Mouse (Mus musculus): ENCODE measurements around the gene Aqr. TPM values are rescaled to one million over a fixed set of nuclear protein-coding genes. Genes with fewer than 3 reads are reported as not detected.
A peak's percentile ranks its signal among the peaks of the same experiment; 100 is the strongest.

The Aqr gene
- polyA plus RNA-seq, 1 experiment from 2014 or later = 32.0 TPM

DNA sequence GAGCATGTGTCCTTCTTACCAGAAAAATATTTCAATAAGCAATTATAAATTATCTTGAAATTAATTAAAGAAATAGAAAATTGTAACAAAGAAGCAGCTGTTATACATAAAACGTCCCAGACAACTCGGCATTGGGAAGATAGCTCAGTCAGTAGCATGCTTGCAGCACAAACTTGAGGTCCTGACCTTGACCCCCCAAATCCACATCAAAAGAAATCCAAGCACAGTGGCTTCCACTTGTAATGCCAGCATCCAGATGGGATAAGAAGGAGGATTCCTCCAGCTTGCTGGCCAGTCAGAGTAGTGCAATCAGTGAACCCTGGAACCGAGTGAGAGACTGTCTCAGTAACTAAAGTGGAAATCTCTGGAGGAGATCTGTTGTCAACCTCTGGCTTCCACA, 120.6 kb downstream of the Aqr start:
- Histone ChIP-seq H3K27ac (ENCODE audit: low read length) (no peak overlapping the region), H3K4me2 (ENCODE audit: low read length) (no peak overlapping the region), H3K36me3 (ENCODE audit: control insufficient read depth, insufficient read depth, low read length) (no peaks in the 10 kb centered on the region), H3K4me1 (ENCODE audit: control insufficient read depth, insufficient read depth, low read length) (no peaks in the 10 kb centered on the region), H3K9me3 (replicated peaks; ENCODE audit: control insufficient read depth, low read length, poor library complexity, severe bottlenecking) (no peaks in the 10 kb centered on the region), H3K4me3 (ENCODE audit: low read depth, low read length) (no peak overlapping the region), H3K27me3 (ENCODE audit: control insufficient read depth, insufficient read depth, low read depth, low read length) (no peaks in the 10 kb centered on the region), H3K9ac (ENCODE audit: low read depth, low read length) (no peak overlapping the region)
- 81% methylated on average over 3 of the region's 3 CpGs for WGBS
- ATAC-seq = no peak

DNA sequence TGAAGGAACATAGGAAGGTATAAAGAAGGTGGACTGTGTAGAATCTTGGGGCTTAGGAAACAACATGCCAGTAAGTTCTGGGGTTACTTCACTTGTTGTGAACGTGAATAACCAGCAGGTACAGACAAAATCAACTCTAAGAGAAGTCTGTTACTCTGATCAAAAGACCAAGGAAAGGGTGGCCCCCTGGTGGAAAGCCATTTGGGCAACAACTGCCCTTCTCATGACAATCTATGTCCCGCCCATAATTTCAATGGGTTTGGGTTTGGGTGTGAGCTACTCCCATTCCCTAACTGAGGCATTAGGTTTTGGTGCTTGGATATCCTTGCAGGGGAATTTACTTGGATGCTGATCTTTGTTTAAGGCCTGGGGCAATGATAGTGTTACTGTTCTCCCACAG, 122.8 kb downstream of the Aqr start:
- 82% methylated on average over 2 of the region's 2 CpGs for WGBS
- Histone ChIP-seq H3K27me3 (ENCODE audit: control insufficient read depth, insufficient read depth, low read depth, low read length) (no peaks in the 10 kb centered on the region), H3K4me1 (ENCODE audit: control insufficient read depth, insufficient read depth, low read length) (peaks cover 3% of the 10 kb centered on the region; the same call in 1 of the 2 replicates), H3K4me3 (ENCODE audit: low read depth, low read length) (no peak overlapping the region), H3K27ac (ENCODE audit: low read length) (no peak overlapping the region), H3K36me3 (ENCODE audit: control insufficient read depth, insufficient read depth, low read length) (no peaks in the 10 kb centered on the region), H3K4me2 (ENCODE audit: low read length) (no peak overlapping the region), H3K9ac (ENCODE audit: low read depth, low read length) (no peak overlapping the region), H3K9me3 (replicated peaks; ENCODE audit: control insufficient read depth, low read length, poor library complexity, severe bottlenecking) (no peaks in the 10 kb centered on the region)
- no peak for ATAC-seq

DNA sequence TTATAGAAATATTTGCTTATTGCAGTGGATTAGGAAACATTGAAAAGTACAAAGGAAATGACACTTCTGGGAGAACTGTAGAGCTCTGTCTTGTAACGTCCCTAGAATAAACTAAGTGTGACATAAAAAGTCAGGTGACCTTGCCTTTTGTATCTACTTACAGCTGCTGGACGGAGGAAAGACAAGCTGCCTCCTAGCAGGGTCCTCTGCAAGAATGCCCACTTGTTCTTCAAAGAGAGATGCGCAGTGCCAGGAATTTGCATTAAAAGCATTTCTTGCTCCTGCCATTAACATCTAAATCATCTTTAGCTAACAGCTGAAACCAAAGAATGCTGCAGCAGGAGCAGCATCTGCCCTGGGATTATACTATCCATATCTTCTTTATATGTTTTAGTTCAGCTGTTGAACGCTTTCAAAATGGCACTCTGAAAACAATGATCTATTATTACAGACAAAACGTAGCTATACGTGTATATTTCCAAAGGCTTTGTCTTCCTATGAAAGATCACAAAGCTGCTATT, 126.7 kb downstream of the Aqr start:
- Histone ChIP-seq H3K9me3 (replicated peaks; ENCODE audit: control insufficient read depth, low read length, poor library complexity, severe bottlenecking) (no peaks in the 10 kb centered on the region), H3K4me1 (ENCODE audit: control insufficient read depth, insufficient read depth, low read length) (peaks cover 3% of the 10 kb centered on the region; the same call in 1 of the 2 replicates), H3K4me3 (ENCODE audit: low read depth, low read length) (no peak overlapping the region), H3K9ac (ENCODE audit: low read depth, low read length) (no peak overlapping the region), H3K4me2 (ENCODE audit: low read length) (no peak overlapping the region), H3K27ac (ENCODE audit: low read length) (no peak overlapping the region), H3K36me3 (ENCODE audit: control insufficient read depth, insufficient read depth, low read length) (no peaks in the 10 kb centered on the region), H3K27me3 (ENCODE audit: control insufficient read depth, insufficient read depth, low read depth, low read length) (no peaks in the 10 kb centered on the region)
- no peak for ATAC-seq
- WGBS = 22% methylated on average over 6 of the region's 6 CpGs

DNA sequence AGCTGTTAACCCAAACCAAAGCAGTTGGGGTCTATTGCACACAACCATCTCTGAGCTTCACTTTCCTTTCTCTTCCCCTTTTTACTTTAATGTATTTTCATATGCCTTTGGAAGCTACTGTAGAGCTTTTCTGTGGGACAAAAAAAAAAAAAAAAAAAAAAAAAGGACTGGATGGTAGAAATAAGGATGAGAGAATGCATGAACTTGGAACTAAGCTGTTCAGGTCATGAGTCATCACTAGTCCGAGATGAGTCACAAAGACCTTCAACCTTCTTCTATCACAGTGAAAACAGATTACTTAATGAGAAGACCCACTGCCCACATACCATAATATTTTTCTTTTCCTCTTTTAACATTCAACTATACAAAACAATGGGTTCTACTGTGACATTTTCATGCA, 127.2 kb downstream of the Aqr start:
- H3K9ac ChIP-seq (ENCODE audit: low read depth, low read length) = no peak overlapping the region
- WGBS = 48% methylated on average over 1 of the region's 1 CpGs
- H3K4me3 ChIP-seq (ENCODE audit: low read depth, low read length) = no peak overlapping the region
- no peak overlapping the region for H3K27ac ChIP-seq (ENCODE audit: low read length)
- no peaks in the 10 kb centered on the region for H3K9me3 ChIP-seq (replicated peaks; ENCODE audit: control insufficient read depth, low read length, poor library complexity, severe bottlenecking)
- H3K36me3 ChIP-seq (ENCODE audit: control insufficient read depth, insufficient read depth, low read length) = no peaks in the 10 kb centered on the region
- no peaks in the 10 kb centered on the region for H3K27me3 ChIP-seq (ENCODE audit: control insufficient read depth, insufficient read depth, low read depth, low read length)
- no peak overlapping the region for H3K4me2 ChIP-seq (ENCODE audit: low read length)
- peaks cover 3% of the 10 kb centered on the region; the same call in 1 of the 2 replicates for H3K4me1 ChIP-seq (ENCODE audit: control insufficient read depth, insufficient read depth, low read length)
- no peak for ATAC-seq

DNA sequence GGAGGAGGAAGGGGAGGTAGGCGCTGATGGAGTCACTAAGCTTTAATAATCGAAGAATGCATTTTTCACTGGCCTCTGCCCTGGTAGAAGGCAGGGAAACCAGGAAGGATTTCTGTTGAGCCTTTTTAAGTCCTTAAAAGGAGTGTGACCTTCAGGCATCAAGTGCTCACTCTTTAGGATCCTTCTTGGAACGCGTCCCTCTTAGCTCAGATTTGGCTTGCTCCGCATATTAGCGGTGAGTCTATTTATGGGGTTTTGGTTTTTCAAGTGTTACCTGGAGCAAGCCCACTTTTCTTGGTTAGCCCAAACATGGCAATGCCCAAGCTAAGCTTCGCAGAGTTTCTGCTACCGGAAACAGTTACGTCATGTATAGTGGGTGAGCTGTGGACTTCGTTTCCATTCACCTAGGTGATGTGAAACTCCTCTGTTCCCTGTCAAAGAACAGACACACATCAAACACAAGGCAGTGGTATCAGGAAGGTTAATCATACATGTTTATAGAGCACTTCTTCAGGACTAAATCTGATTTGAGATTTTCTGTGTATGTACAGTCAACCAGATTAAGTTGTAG, 128.5 kb downstream of the Aqr start:
- peaks cover 3% of the 10 kb centered on the region; the same call in 1 of the 2 replicates for H3K4me1 ChIP-seq (ENCODE audit: control insufficient read depth, insufficient read depth, low read length)
- WGBS = 92% methylated on average over 10 of the region's 10 CpGs
- H3K9me3 ChIP-seq (replicated peaks; ENCODE audit: control insufficient read depth, low read length, poor library complexity, severe bottlenecking) = no peaks in the 10 kb centered on the region
- H3K36me3 ChIP-seq (ENCODE audit: control insufficient read depth, insufficient read depth, low read length) = no peaks in the 10 kb centered on the region
- H3K27ac ChIP-seq (ENCODE audit: low read length) = no peak overlapping the region
- ATAC-seq = no peak
- no peak overlapping the region for H3K4me2 ChIP-seq (ENCODE audit: low read length)
- H3K9ac ChIP-seq (ENCODE audit: low read depth, low read length) = no peak overlapping the region
- H3K4me3 ChIP-seq (ENCODE audit: low read depth, low read length) = no peak overlapping the region
- no peaks in the 10 kb centered on the region for H3K27me3 ChIP-seq (ENCODE audit: control insufficient read depth, insufficient read depth, low read depth, low read length)

DNA sequence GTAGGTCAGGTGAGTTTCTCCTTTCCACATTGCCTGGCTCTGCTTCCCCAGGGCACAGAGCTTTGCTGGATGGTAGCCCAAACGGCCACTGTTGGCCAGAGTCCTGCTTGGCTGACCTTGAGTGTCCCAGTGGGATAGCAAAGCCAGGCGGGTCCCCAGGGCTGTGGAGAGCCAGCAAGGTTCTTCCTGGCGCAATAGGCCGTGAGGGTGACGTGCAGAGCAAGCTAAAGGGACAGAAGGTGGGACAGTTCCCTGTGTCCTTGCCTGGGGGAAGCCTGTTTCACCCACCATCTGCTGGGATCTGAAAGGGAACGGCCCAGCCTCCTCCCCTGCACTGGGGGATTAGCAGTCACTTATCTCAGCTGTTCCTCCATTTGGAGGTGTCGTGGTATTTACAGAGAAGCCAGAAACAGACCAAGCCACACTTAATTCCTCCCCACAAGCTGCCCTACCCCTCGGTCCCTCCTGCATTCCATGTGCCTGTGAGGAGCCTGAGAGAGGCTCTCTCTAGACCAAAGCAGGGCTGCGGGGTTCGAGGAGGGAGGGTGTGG, 129.4 kb downstream of the Aqr start:
- WGBS = 17% methylated on average over 10 of the region's 10 CpGs
- Histone ChIP-seq H3K36me3 (ENCODE audit: control insufficient read depth, insufficient read depth, low read length) (no peaks in the 10 kb centered on the region), H3K9me3 (replicated peaks; ENCODE audit: control insufficient read depth, low read length, poor library complexity, severe bottlenecking) (no peaks in the 10 kb centered on the region), H3K9ac (ENCODE audit: low read depth, low read length) (no peak overlapping the region), H3K27ac (ENCODE audit: low read length) (no peak overlapping the region), H3K4me2 (ENCODE audit: low read length) (no peak overlapping the region), H3K27me3 (ENCODE audit: control insufficient read depth, insufficient read depth, low read depth, low read length) (no peaks in the 10 kb centered on the region), H3K4me1 (ENCODE audit: control insufficient read depth, insufficient read depth, low read length) (peaks cover 3% of the 10 kb centered on the region; the same call in 1 of the 2 replicates), H3K4me3 (ENCODE audit: low read depth, low read length) (no peak overlapping the region)
- peak; percentile 66 for ATAC-seq

DNA sequence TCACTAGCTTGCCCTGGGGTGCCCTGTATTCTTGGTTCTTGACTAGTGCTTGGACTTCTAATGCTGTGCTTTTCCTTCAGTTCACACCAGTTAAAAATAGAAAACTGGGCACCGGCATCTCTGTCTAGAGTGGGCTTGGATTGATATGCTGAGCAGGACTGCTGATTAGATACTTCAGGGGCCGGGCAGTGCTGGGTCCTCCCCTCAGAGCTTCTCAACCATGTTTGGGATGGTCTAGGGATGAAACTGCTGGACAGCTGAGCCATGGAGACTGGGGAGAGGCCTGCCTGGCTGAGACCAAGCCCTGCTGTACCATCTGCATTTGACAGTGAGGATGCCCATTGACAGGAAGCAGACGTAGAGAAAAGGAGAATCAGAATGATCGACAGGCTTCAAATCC, 132.7 kb downstream of the Aqr start:
- WGBS = 90% methylated on average over 4 of the region's 4 CpGs

DNA sequence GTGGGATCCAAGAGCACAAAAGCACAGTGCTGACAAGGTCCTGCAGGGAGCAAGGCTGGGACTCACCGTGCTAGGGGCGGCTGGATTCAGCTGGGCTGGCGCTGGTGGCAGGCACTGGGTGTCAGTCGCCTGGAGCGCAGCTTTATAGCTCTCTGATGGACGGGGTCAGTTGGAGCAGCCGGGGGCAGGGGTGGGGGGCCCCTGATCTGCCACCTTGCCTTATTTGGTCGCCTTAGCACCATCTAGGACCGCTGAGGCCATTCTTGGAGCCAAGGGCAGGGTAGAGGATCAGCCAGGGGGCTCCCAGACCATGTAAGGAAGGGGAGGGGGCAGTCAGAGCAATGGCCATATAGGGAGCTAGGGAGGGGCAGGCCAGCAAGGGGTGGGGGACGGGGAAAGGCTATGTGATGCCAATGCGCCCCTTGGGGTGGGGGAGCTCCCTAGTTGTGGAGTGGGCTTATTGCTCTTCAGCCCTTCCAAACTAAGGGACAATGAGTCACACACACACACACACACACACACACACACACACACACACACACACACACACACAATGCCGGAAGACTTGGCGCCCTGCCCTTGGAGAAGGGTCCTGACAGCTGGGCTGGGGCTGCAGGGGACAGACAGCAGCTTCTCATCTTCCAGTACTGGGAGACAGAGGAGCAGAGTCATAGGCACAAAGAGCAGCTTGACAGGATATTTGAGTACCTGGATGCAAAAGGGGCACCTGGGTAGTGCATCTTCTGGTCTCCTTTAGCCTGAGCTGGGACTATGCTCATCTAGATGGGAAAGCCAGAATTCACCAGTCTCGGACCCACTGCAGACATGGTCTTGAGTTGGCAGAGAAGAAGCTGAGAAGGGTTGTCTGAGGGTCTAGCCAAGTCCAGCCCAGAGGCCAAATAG, 133.9 kb downstream of the Aqr start, which contains the start of gene Actc1:
Gene Actc1 (minus strand): TSS at position 853 of the 903 bp plus-strand sequence.
- Histone ChIP-seq H3K36me3 (ENCODE audit: control insufficient read depth, insufficient read depth, low read length) (no peaks in the 10 kb centered on the region), H3K4me2 (ENCODE audit: low read length) (no peak within 1 kb of the TSS), H3K27me3 (ENCODE audit: control insufficient read depth, insufficient read depth, low read depth, low read length) (no peaks in the 10 kb centered on the region), H3K9ac (ENCODE audit: low read depth, low read length) (no peak within 1 kb of the TSS), H3K9me3 (replicated peaks; ENCODE audit: control insufficient read depth, low read length, poor library complexity, severe bottlenecking) (no peaks in the 10 kb centered on the region), H3K27ac (ENCODE audit: low read length) (no peak within 1 kb of the TSS), H3K4me3 (ENCODE audit: low read depth, low read length) (no peak within 1 kb of the TSS), H3K4me1 (ENCODE audit: control insufficient read depth, insufficient read depth, low read length) (no peaks in the 10 kb centered on the region)
- WGBS = 46% methylated on average over 14 of the region's 14 CpGs
- ATAC-seq = no peak

More for the DNA sequence above, 132.7 kb downstream of the Aqr start:
- no peaks in the 10 kb centered on the region for H3K9me3 ChIP-seq (replicated peaks; ENCODE audit: control insufficient read depth, low read length, poor library complexity, severe bottlenecking)
- no peaks in the 10 kb centered on the region for H3K4me1 ChIP-seq (ENCODE audit: control insufficient read depth, insufficient read depth, low read length)
- no peaks in the 10 kb centered on the region for H3K27me3 ChIP-seq (ENCODE audit: control insufficient read depth, insufficient read depth, low read depth, low read length)
- no peak overlapping the region for H3K9ac ChIP-seq (ENCODE audit: low read depth, low read length)
- H3K27ac ChIP-seq (ENCODE audit: low read length) = no peak overlapping the region
- no peak overlapping the region for H3K4me3 ChIP-seq (ENCODE audit: low read depth, low read length)
- no peaks in the 10 kb centered on the region for H3K36me3 ChIP-seq (ENCODE audit: control insufficient read depth, insufficient read depth, low read length)
- no peak overlapping the region for H3K4me2 ChIP-seq (ENCODE audit: low read length)
- no peak for ATAC-seq

DNA sequence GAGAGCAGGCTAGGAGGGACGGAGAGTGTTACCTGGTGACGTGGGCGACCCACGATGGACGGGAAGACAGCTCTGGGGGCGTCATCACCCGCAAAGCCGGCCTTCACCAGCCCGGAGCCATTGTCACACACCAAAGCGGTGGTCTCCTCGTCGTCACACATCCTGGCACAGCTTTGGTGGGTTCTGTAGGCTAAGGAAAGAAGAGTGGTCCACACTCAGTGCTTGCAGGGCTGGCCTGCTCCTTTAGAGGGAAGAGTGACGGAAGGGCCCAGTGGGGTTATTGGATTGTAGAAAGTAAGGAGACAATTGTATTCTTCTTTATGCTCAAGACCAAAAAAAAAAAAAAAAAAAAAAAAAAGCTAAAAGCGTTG, 135.0 kb downstream of the Aqr start:
- Histone ChIP-seq H3K36me3 (ENCODE audit: control insufficient read depth, insufficient read depth, low read length) (no peaks in the 10 kb centered on the region), H3K27me3 (ENCODE audit: control insufficient read depth, insufficient read depth, low read depth, low read length) (no peaks in the 10 kb centered on the region), H3K9me3 (replicated peaks; ENCODE audit: control insufficient read depth, low read length, poor library complexity, severe bottlenecking) (no peaks in the 10 kb centered on the region), H3K4me1 (ENCODE audit: control insufficient read depth, insufficient read depth, low read length) (no peaks in the 10 kb centered on the region), H3K27ac (ENCODE audit: low read length) (no peak overlapping the region), H3K4me2 (ENCODE audit: low read length) (no peak overlapping the region), H3K9ac (ENCODE audit: low read depth, low read length) (no peak overlapping the region), H3K4me3 (ENCODE audit: low read depth, low read length) (no peak overlapping the region)
- WGBS = 90% methylated on average over 14 of the region's 14 CpGs
- no peak for ATAC-seq

Measured in midbrain, embryonic 16.5 days (tissue).